Mouse (Mus musculus) macrophage (primary cell): Measurements from ENCODE around the gene Vps11. TPM values are rescaled to one million over a fixed set of nuclear protein-coding genes. Genes with fewer than 3 reads are reported as not detected.
"Not testable (repeated sequence)": the region's sequence is repeated elsewhere in the genome, so short reads cannot be mapped to it uniquely, and the experiment has no call there.

Experiments
- H3K27ac ChIP-seq: fragments of 350-480 bp; formaldehyde crosslinking; 2 replicates; pipeline ENCODE4 v1.9.0; 2021
- H3K36me3 ChIP-seq: fragments of 350-480 bp; formaldehyde crosslinking; 2 replicates; pipeline ENCODE4 v1.9.0; 2021; ENCODE audit errors: inconsistent target
- H3K4me3 ChIP-seq: fragments of 350-480 bp; formaldehyde crosslinking; 2 replicates; pipeline ENCODE4 v1.9.0; 2021; ENCODE audit errors: inconsistent target
- H3K79me2 ChIP-seq: fragments of 350-480 bp; formaldehyde crosslinking; 2 replicates; pipeline ENCODE4 v1.9.0; 2021; ENCODE audit errors: inconsistent target
- WGBS: methylation state at CpG from one replicate; pipeline ENCODE4 v1.1.7; 2026; ENCODE audit warnings: inconsistent platforms; ENCODE audit not compliant: missing documents; 5-methylcytosine and 5-hydroxymethylcytosine counted together
- polyA plus RNA-seq: library from polyadenylated mRNA; stranded (reverse); fragments of 250-400 nt; gene quantifications from 3 replicates; pipeline ENCODE4 v1.2.4, GENCODE M21; 2018; ENCODE audit warnings: inconsistent platforms

Vps11 gene
- polyA plus RNA-seq, 1 experiment from 2014 or later = 37.9 TPM

- Histone ChIP-seq H3K36me3 (peaks cover 18% of the 10 kb centered on the region), H3K79me2 (peaks cover 33% of the 10 kb centered on the region), H3K27ac (peak overlapping the region; percentile 61), H3K4me3 (peak overlapping the region; percentile 78)
- WGBS = 0% methylated on average over 50 of the region's 50 CpGs
Measured at GRCm38 (mm10) chr9:44335331-44336092, 26.0 kb downstream of the Vps11 start.

DNA sequence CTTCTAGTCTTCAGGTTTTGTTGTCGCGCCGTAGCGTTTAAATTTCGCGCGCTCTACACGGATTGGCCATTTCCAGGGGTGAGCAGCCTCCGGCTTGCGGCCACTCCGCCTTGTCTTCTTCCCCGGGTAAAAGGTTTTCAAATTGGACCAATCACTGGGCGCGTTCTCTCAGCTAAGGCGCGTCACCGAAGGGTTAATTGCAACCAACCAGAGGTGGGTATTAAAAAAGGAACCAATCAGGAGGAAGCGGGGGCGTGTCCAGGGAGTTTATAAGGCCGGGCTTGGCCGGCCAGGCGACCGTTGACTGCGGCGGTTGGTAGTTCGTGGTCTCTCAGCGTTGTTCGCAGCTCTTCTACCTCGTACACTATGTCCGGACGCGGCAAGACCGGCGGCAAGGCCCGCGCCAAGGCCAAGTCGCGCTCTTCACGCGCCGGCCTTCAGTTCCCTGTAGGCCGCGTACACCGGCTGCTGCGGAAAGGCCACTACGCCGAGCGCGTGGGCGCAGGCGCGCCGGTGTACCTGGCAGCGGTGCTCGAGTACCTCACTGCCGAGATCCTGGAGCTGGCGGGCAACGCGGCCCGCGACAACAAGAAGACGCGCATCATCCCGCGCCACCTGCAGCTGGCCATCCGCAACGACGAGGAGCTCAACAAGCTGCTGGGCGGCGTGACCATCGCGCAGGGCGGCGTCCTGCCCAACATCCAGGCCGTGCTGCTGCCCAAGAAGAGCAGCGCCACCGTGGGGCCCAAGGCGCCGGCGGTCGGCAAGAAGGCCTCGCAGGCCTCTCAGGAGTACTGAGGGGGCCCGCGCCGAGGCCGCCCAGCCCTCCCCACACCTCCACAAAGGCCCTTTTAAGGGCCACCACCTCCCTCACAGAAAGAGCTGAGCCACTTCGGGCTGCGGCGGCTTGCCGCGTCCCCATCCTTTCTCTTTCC is 26.8 kb downstream of the Vps11 start, which contains the start of gene H2afx:
Gene H2afx (plus strand): TSS at position 299 of the 935 bp plus-strand sequence.
- H3K4me3 ChIP-seq = peak within 1 kb of the TSS; percentile 78
- peaks cover 29% of the 10 kb centered on the region for H3K79me2 ChIP-seq
- under 1% methylated on average over 84 of the region's 91 CpGs for WGBS
- peak within 1 kb of the TSS; percentile 61 for H3K27ac ChIP-seq
- H3K36me3 ChIP-seq = peaks cover 19% of the 10 kb centered on the region

- peaks cover 37% of the 10 kb centered on the region for H3K79me2 ChIP-seq
- H3K27ac ChIP-seq = no peak overlapping the region
- WGBS = 98% methylated on average over 13 of the region's 13 CpGs
- H3K4me3 ChIP-seq = no peak overlapping the region
- peaks cover 21% of the 10 kb centered on the region for H3K36me3 ChIP-seq
Measured at GRCm38 (mm10) chr9:44332918-44333638, 28.4 kb downstream of the Vps11 start.

GRCm38 (mm10) chr9:44330736-44331135 is 30.7 kb downstream of the Vps11 start:
- 70% methylated on average over 6 of the region's 6 CpGs for WGBS
- H3K27ac ChIP-seq = no peak overlapping the region
- no peak overlapping the region for H3K4me3 ChIP-seq
- peaks cover 21% of the 10 kb centered on the region for H3K36me3 ChIP-seq
- peaks cover 25% of the 10 kb centered on the region for H3K79me2 ChIP-seq

- peaks cover 17% of the 10 kb centered on the region for H3K36me3 ChIP-seq
- peak overlapping the region; percentile 76 for H3K4me3 ChIP-seq
- H3K27ac ChIP-seq = no peak overlapping the region
- peaks cover 21% of the 10 kb centered on the region for H3K79me2 ChIP-seq
- 91% methylated on average over 5 of the region's 5 CpGs for WGBS
Measured at GRCm38 (mm10) chr9:44327926-44328325, 33.5 kb downstream of the Vps11 start.

DNA sequence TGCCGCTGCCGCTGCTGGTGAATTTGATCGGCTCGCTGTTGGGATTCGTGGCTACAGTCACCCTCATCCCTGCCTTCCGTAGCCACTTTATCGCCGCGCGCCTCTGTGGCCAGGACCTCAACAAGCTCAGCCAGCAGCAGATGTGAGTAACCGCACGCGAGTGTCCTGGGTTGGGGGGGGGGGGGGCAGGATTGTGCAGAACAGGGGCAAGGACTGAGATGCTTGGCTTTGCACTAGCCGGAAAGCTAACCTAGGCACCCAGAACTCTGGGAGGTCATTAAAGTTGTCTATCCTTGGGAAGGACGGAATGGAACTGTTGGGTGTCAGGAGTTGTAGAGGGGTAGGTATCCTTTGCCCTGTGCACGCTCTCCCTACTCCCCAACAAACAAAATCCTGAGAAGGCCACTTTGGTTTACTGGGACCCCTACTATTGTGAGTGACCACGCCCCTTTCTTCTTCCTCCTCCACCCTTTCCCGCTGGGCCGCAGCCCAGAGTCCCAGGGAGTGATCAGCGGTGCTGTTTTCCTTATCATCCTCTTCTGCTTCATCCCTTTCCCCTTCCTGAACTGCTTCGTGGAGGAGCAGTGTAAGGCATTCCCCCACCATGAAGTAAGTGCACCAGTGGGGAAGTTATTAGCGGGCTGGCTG is 34.3 kb downstream of the Vps11 start:
- Histone ChIP-seq H3K79me2 (peaks cover 21% of the 10 kb centered on the region), H3K36me3 (peaks cover 10% of the 10 kb centered on the region; the same call in 1 of the 2 replicates), H3K27ac (peak overlapping the region; percentile 80), H3K4me3 (peak overlapping the region; percentile 76)
- 3% methylated on average over 20 of the region's 22 CpGs for WGBS

- Histone ChIP-seq H3K27ac (peak overlapping the region; percentile 80), H3K4me3 (peak overlapping the region; percentile 76), H3K79me2 (peaks cover 21% of the 10 kb centered on the region), H3K36me3 (peaks cover 5% of the 10 kb centered on the region; the same call in 1 of the 2 replicates)
- 1% methylated on average over 38 of the region's 38 CpGs for WGBS
Measured at GRCm38 (mm10) chr9:44326371-44327063, 35.0 kb downstream of the Vps11 start.

DNA sequence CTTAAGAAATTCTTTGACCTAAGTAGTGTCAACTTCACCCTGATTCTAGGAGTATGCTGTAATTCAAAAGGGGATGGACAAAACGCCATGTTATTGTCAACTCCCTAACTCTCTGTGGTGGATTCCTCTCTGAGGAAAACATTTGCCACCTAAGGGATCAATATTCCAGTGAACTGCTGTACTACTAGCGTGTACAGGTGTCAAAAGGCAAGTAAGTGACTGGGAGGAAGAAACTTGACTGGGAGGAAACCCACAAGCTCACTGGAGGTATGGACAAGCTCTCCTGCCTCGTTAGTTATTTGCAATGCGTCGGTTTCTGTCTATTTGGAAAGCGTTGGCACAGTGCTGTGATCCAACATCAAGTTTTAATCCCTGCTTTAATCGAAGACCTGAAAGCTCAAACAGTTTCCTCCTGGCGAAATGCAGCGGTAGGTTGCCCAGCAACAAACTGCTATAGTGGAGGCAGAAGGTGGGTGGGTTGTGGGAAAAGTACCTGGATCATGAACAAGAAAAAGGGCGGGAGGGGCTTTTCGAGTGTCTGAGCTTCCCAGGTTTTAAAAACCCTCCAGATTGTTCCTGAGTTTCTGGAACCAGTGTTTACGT is 35.6 kb downstream of the Vps11 start, which contains the start of gene Dpagt1:
Gene Dpagt1 (plus strand): TSS at position 252 of the 603 bp plus-strand sequence.
- 2% methylated on average over 12 of the region's 12 CpGs for WGBS
- 0 out of 2 replicates have a peak, but pooled peaks cover 4% of the 10 kb centered on the region for H3K36me3 ChIP-seq
- H3K4me3 ChIP-seq = peak within 1 kb of the TSS; percentile 76
- peak within 1 kb of the TSS; percentile 80 for H3K27ac ChIP-seq
- peaks cover 21% of the 10 kb centered on the region for H3K79me2 ChIP-seq

GRCm38 (mm10) chr9:44325032-44325767 is 36.3 kb downstream of the Vps11 start:
- 62% methylated on average over 4 of the region's 8 CpGs for WGBS

DNA sequence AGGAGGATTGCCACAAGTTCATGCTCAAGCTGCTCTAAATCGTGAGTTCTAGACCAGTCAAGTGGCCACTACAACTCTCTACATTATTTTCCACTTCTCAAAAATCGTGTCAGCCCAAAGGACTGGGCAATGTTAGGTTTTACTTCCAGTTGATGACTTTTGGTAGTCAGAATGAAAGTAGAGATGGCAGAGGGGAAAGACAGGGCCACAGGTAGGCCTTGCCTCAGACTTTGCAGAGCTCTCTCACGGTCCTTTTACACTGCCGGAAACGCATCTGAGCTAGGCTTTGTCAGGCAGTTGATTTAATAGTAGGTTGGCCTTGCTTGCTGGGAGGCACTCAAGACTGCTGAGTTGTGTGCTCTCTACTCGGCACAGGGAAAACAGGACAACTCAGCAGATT is 37.3 kb downstream of the Vps11 start:
- peaks cover 24% of the 10 kb centered on the region for H3K79me2 ChIP-seq
- H3K36me3 ChIP-seq = no peaks in the 10 kb centered on the region
- WGBS = 85% methylated on average over 6 of the region's 6 CpGs
- H3K27ac ChIP-seq = no peak overlapping the region
- no peak overlapping the region for H3K4me3 ChIP-seq

More at GRCm38 (mm10) chr9:44325032-44325767, 36.3 kb downstream of the Vps11 start:
- not testable (repeated sequence) for H3K27ac ChIP-seq, H3K36me3 ChIP-seq, H3K4me3 ChIP-seq
- H3K79me2 ChIP-seq = peaks cover 21% of the 10 kb centered on the region

DNA sequence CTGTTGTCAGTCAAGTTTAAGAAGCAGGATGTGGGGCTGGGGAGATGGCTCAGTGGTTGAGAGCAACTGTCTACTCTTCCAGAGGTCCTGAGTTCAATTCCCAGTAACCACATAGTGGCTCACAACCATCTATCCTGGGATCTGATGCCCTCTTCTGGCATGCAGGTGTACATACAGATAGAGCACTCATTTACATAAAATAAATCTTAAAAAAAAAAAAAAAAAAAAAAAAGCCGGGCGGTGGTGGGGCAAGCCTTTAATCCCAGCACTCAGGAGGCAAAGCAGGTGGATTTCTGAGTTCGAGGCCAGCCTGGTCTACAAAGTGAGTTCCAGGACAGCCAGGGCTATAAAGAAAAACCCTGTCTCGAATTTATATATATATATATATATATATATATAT is 37.8 kb downstream of the Vps11 start:
- not testable (repeated sequence) for H3K36me3 ChIP-seq, H3K27ac ChIP-seq, H3K4me3 ChIP-seq
- H3K79me2 ChIP-seq = peaks cover 26% of the 10 kb centered on the region
- WGBS = no CpG with 5 or more reads among the region's 4 CpGs

GRCm38 (mm10) chr9:44320799-44321133 is 40.7 kb downstream of the Vps11 start:
- Histone ChIP-seq H3K27ac (peak overlapping the region; percentile 33; the same call in 1 of the 2 replicates), H3K36me3 (peaks cover 7% of the 10 kb centered on the region), H3K79me2 (peaks cover 37% of the 10 kb centered on the region), H3K4me3 (peak overlapping the region; percentile 14; the same call in 1 of the 2 replicates)
- 18% methylated on average over 6 of the region's 6 CpGs for WGBS
